Mouse (Mus musculus): ENCODE measurements around the gene Dus3l. TPM values are rescaled to one million over a fixed set of nuclear protein-coding genes. Genes with fewer than 3 reads are reported as not detected.
A peak's percentile ranks its signal among the peaks of the same experiment; 100 is the strongest.

Dus3l gene
- polyA plus RNA-seq, 1 experiment from 2014 or later: 99.9 TPM

GRCm38 (mm10) chr17:56802065-56802464 lies 37.5 kb downstream of the Dus3l start:
- 89% methylated on average over 8 of the region's 8 CpGs for WGBS

GRCm38 (mm10) chr17:56804952-56805351 lies 40.4 kb downstream of the Dus3l start:
- no peaks in the 10 kb centered on the region for H3K9me3 ChIP-seq (ENCODE audit: control insufficient read depth, low read length)
- 0 out of 2 replicates have a peak, but pooled peaks have one; percentile 20 for ATAC-seq
- H3K36me3 ChIP-seq (ENCODE audit: control insufficient read depth, insufficient read depth, low read length): no peaks in the 10 kb centered on the region
- no peak overlapping the region for H3K4me2 ChIP-seq (ENCODE audit: low read length)
- peaks cover 1% of the 10 kb centered on the region; the same call in 1 of the 2 replicates for H3K4me1 ChIP-seq (ENCODE audit: control insufficient read depth, insufficient read depth, low read depth, low read length)
- no peak overlapping the region for H3K9ac ChIP-seq (ENCODE audit: low read depth, low read length)
- 0 out of 2 replicates have a peak overlapping the region, but pooled peaks have one; percentile 1 for H3K27ac ChIP-seq (ENCODE audit: low read depth, low read length)
- H3K4me3 ChIP-seq (ENCODE audit: low read length): no peak overlapping the region
- no peaks in the 10 kb centered on the region for H3K27me3 ChIP-seq (replicated peaks; ENCODE audit: control insufficient read depth, insufficient read depth, low read length)
- WGBS: 52% methylated on average over 5 of the region's 5 CpGs

More at GRCm38 (mm10) chr17:56802065-56802464, 37.5 kb downstream of the Dus3l start:
- no peaks in the 10 kb centered on the region for H3K36me3 ChIP-seq (ENCODE audit: control insufficient read depth, insufficient read depth, low read length)
- H3K27ac ChIP-seq (ENCODE audit: low read depth, low read length): no peak overlapping the region
- no peaks in the 10 kb centered on the region for H3K4me1 ChIP-seq (ENCODE audit: control insufficient read depth, insufficient read depth, low read depth, low read length)
- H3K4me3 ChIP-seq (ENCODE audit: low read length): no peak overlapping the region
- ATAC-seq: no peak
- H3K9me3 ChIP-seq (ENCODE audit: control insufficient read depth, low read length): no peaks in the 10 kb centered on the region
- H3K4me2 ChIP-seq (ENCODE audit: low read length): no peak overlapping the region
- H3K27me3 ChIP-seq (replicated peaks; ENCODE audit: control insufficient read depth, insufficient read depth, low read length): no peaks in the 10 kb centered on the region
- H3K9ac ChIP-seq (ENCODE audit: low read depth, low read length): no peak overlapping the region

GRCm38 (mm10) chr17:56805784-56806183 lies 41.2 kb downstream of the Dus3l start:
- Histone ChIP-seq H3K9ac (ENCODE audit: low read depth, low read length) (no peak overlapping the region), H3K4me2 (ENCODE audit: low read length) (no peak overlapping the region), H3K36me3 (ENCODE audit: control insufficient read depth, insufficient read depth, low read length) (no peaks in the 10 kb centered on the region), H3K27me3 (replicated peaks; ENCODE audit: control insufficient read depth, insufficient read depth, low read length) (no peaks in the 10 kb centered on the region), H3K9me3 (ENCODE audit: control insufficient read depth, low read length) (no peaks in the 10 kb centered on the region), H3K4me1 (ENCODE audit: control insufficient read depth, insufficient read depth, low read depth, low read length) (peaks cover 9% of the 10 kb centered on the region), H3K4me3 (ENCODE audit: low read length) (no peak overlapping the region), H3K27ac (ENCODE audit: low read depth, low read length) (no peak overlapping the region)
- ATAC-seq: no peak
- 100% methylated on average over 1 of the region's 1 CpGs for WGBS

GRCm38 (mm10) chr17:56808518-56808917 lies 44.0 kb downstream of the Dus3l start:
- H3K4me1 ChIP-seq (ENCODE audit: control insufficient read depth, insufficient read depth, low read depth, low read length): peaks cover 9% of the 10 kb centered on the region
- WGBS: 6% methylated on average over 9 of the region's 9 CpGs
- no peak overlapping the region for H3K27ac ChIP-seq (ENCODE audit: low read depth, low read length)
- no peaks in the 10 kb centered on the region for H3K9me3 ChIP-seq (ENCODE audit: control insufficient read depth, low read length)
- H3K36me3 ChIP-seq (ENCODE audit: control insufficient read depth, insufficient read depth, low read length): no peaks in the 10 kb centered on the region
- H3K9ac ChIP-seq (ENCODE audit: low read depth, low read length): no peak overlapping the region
- peak; percentile 77 for ATAC-seq
- H3K4me3 ChIP-seq (ENCODE audit: low read length): no peak overlapping the region
- no peak overlapping the region for H3K4me2 ChIP-seq (ENCODE audit: low read length)
- no peaks in the 10 kb centered on the region for H3K27me3 ChIP-seq (replicated peaks; ENCODE audit: control insufficient read depth, insufficient read depth, low read length)

- 4% methylated on average over 3 of the region's 3 CpGs for WGBS
- Histone ChIP-seq H3K27me3 (replicated peaks; ENCODE audit: control insufficient read depth, insufficient read depth, low read length) (no peaks in the 10 kb centered on the region), H3K4me2 (ENCODE audit: low read length) (no peak overlapping the region), H3K9ac (ENCODE audit: low read depth, low read length) (no peak overlapping the region), H3K4me1 (ENCODE audit: control insufficient read depth, insufficient read depth, low read depth, low read length) (peaks cover 20% of the 10 kb centered on the region), H3K4me3 (ENCODE audit: low read length) (no peak overlapping the region), H3K36me3 (ENCODE audit: control insufficient read depth, insufficient read depth, low read length) (no peaks in the 10 kb centered on the region), H3K27ac (ENCODE audit: low read depth, low read length) (peak overlapping the region; percentile 68), H3K9me3 (ENCODE audit: control insufficient read depth, low read length) (no peaks in the 10 kb centered on the region)
- ATAC-seq: peak; percentile 76
These were observed 45.7 kb downstream of the Dus3l start for GRCm38 (mm10) chr17:56810245-56810644.

- ATAC-seq: peak; percentile 72
- H3K27me3 ChIP-seq (replicated peaks; ENCODE audit: control insufficient read depth, insufficient read depth, low read length): no peaks in the 10 kb centered on the region
- WGBS: 7% methylated on average over 24 of the region's 24 CpGs
- peaks cover 24% of the 10 kb centered on the region for H3K4me1 ChIP-seq (ENCODE audit: control insufficient read depth, insufficient read depth, low read depth, low read length)
- no peaks in the 10 kb centered on the region for H3K36me3 ChIP-seq (ENCODE audit: control insufficient read depth, insufficient read depth, low read length)
- peak overlapping the region; percentile 65 for H3K27ac ChIP-seq (ENCODE audit: low read depth, low read length)
- H3K4me3 ChIP-seq (ENCODE audit: low read length): peak overlapping the region; percentile 15; the same call in 1 of the 2 replicates
- H3K9me3 ChIP-seq (ENCODE audit: control insufficient read depth, low read length): no peaks in the 10 kb centered on the region
- H3K4me2 ChIP-seq (ENCODE audit: low read length): peak overlapping the region; percentile 50
- peak overlapping the region; percentile 51 for H3K9ac ChIP-seq (ENCODE audit: low read depth, low read length)
These were observed 49.9 kb downstream of the Dus3l start for GRCm38 (mm10) chr17:56814316-56815056.

- H3K36me3 ChIP-seq (ENCODE audit: control insufficient read depth, insufficient read depth, low read length): no peaks in the 10 kb centered on the region
- H3K4me2 ChIP-seq (ENCODE audit: low read length): 0 out of 2 replicates have a peak overlapping the region, but pooled peaks have one; percentile 50
- peak overlapping the region; percentile 65 for H3K27ac ChIP-seq (ENCODE audit: low read depth, low read length)
- peaks cover 23% of the 10 kb centered on the region for H3K4me1 ChIP-seq (ENCODE audit: control insufficient read depth, insufficient read depth, low read depth, low read length)
- no peak overlapping the region for H3K4me3 ChIP-seq (ENCODE audit: low read length)
- H3K9me3 ChIP-seq (ENCODE audit: control insufficient read depth, low read length): no peaks in the 10 kb centered on the region
- ATAC-seq: 0 out of 2 replicates have a peak, but pooled peaks have one; percentile 0
- 43% methylated on average over 3 of the region's 3 CpGs for WGBS
- H3K9ac ChIP-seq (ENCODE audit: low read depth, low read length): no peak overlapping the region
- H3K27me3 ChIP-seq (replicated peaks; ENCODE audit: control insufficient read depth, insufficient read depth, low read length): no peaks in the 10 kb centered on the region
These were observed 50.4 kb downstream of the Dus3l start for GRCm38 (mm10) chr17:56815057-56815345.

GRCm38 (mm10) chr17:56818067-56818636 lies 53.6 kb downstream of the Dus3l start:
- Histone ChIP-seq H3K9me3 (ENCODE audit: control insufficient read depth, low read length) (no peaks in the 10 kb centered on the region), H3K27me3 (replicated peaks; ENCODE audit: control insufficient read depth, insufficient read depth, low read length) (no peaks in the 10 kb centered on the region), H3K4me2 (ENCODE audit: low read length) (0 out of 2 replicates have a peak overlapping the region, but pooled peaks have one; percentile 10), H3K4me3 (ENCODE audit: low read length) (no peak overlapping the region), H3K9ac (ENCODE audit: low read depth, low read length) (no peak overlapping the region), H3K27ac (ENCODE audit: low read depth, low read length) (no peak overlapping the region), H3K4me1 (ENCODE audit: control insufficient read depth, insufficient read depth, low read depth, low read length) (peaks cover 15% of the 10 kb centered on the region), H3K36me3 (ENCODE audit: control insufficient read depth, insufficient read depth, low read length) (no peaks in the 10 kb centered on the region)
- WGBS: 37% methylated on average over 11 of the region's 11 CpGs
- ATAC-seq: no peak

GRCm38 (mm10) chr17:56819032-56819545 lies 54.5 kb downstream of the Dus3l start:
- no peak overlapping the region; the same call in 1 of the 2 replicates for H3K27ac ChIP-seq (ENCODE audit: low read depth, low read length)
- no peaks in the 10 kb centered on the region for H3K9me3 ChIP-seq (ENCODE audit: control insufficient read depth, low read length)
- H3K27me3 ChIP-seq (replicated peaks; ENCODE audit: control insufficient read depth, insufficient read depth, low read length): no peaks in the 10 kb centered on the region
- no peak overlapping the region for H3K9ac ChIP-seq (ENCODE audit: low read depth, low read length)
- no peaks in the 10 kb centered on the region for H3K36me3 ChIP-seq (ENCODE audit: control insufficient read depth, insufficient read depth, low read length)
- 64% methylated on average over 6 of the region's 6 CpGs for WGBS
- no peak overlapping the region for H3K4me2 ChIP-seq (ENCODE audit: low read length)
- H3K4me3 ChIP-seq (ENCODE audit: low read length): no peak overlapping the region
- no peak for ATAC-seq
- peaks cover 12% of the 10 kb centered on the region for H3K4me1 ChIP-seq (ENCODE audit: control insufficient read depth, insufficient read depth, low read depth, low read length)

Measured in hindbrain, embryonic 16.5 days (tissue).